Mouse (Mus musculus): Measurements from ENCODE around the gene Pef1. TPM values are rescaled to one million over a fixed set of nuclear protein-coding genes. Genes with fewer than 3 reads are reported as not detected.
A peak's percentile ranks its signal among the peaks of the same experiment; 100 is the strongest.

Gene Pef1
- polyA plus RNA-seq, 1 experiment from 2014 or later, result 70.4 TPM

DNA sequence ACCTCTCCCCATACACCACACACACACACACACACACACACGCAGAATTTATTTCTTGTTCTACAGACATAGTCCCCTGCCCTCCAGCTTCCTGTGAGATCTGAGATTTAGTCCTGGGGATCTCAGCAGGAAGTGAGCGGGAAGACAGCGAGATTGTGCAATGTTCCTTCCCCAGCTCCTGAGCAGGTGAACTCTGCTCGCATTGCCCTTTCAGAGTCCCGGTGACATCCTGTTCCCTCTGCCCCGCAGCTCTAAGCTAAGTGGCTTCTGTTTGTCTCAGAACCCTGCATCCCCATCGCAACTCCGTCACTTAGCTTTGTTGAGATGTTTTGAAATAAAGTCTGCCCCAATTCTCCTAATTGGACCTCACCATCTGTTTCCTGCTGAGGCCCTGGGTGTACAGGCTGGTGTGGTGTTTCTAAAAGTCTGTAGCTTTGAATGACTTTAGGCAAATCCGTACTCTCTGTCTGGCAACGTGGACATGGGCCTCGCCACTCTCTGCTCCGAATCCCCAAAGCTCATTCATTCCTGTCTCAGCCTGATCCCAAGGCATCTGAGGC is 54.5 kb downstream of the Pef1 start:
- Histone ChIP-seq H3K4me2 (ENCODE audit: low read length) (no peak overlapping the region), H3K36me3 (ENCODE audit: control insufficient read depth, insufficient read depth, low read length) (no peaks in the 10 kb centered on the region), H3K4me3 (ENCODE audit: low read depth, low read length) (no peak overlapping the region), H3K27ac (ENCODE audit: low read depth) (no peak overlapping the region), H3K9me3 (ENCODE audit: control insufficient read depth, low read length) (no peaks in the 10 kb centered on the region), H3K9ac (ENCODE audit: low read length) (no peak overlapping the region), H3K4me1 (replicated peaks; ENCODE audit: control insufficient read depth, insufficient read depth, low read length) (no peaks in the 10 kb centered on the region), H3K27me3 (replicated peaks; ENCODE audit: control insufficient read depth, insufficient read depth, low read length) (peaks cover 14% of the 10 kb centered on the region)
- DNase-seq (ENCODE audit: low spot score), result no peak
- 76% methylated on average over 12 of the region's 12 CpGs for WGBS
- ATAC-seq (replicated peaks; ENCODE audit: low FRiP score, low TSS enrichment, low read depth), result no peak

DNA sequence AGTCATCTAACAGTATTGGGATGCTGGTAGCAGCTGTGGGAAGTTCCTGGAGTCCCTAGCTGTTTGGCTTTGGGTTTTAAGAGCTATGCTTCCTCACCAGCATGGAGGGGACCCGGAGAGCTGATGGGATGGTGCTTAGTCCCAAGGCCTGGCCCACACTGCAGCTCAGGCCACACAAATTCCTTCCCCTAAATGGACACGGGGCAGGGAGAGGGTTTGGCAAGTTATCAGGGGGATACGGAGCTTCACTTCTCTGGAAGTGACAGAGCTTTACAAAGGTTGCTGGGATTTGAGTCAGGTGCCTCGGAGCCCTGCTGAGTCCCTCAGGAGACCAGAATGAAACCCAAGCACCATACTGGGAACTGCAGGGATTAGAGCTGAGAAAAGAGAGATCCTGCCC is 59.0 kb downstream of the Pef1 start:
- 37% methylated on average over 4 of the region's 4 CpGs for WGBS
- DNase-seq (ENCODE audit: low spot score), result no peak
- no peak for ATAC-seq (replicated peaks; ENCODE audit: low FRiP score, low TSS enrichment, low read depth)
- Histone ChIP-seq H3K4me1 (replicated peaks; ENCODE audit: control insufficient read depth, insufficient read depth, low read length) (peaks cover 15% of the 10 kb centered on the region), H3K9ac (ENCODE audit: low read length) (no peak overlapping the region), H3K27ac (ENCODE audit: low read depth) (no peak overlapping the region), H3K36me3 (ENCODE audit: control insufficient read depth, insufficient read depth, low read length) (no peaks in the 10 kb centered on the region), H3K4me3 (ENCODE audit: low read depth, low read length) (no peak overlapping the region), H3K9me3 (ENCODE audit: control insufficient read depth, low read length) (no peaks in the 10 kb centered on the region), H3K27me3 (replicated peaks; ENCODE audit: control insufficient read depth, insufficient read depth, low read length) (no peaks in the 10 kb centered on the region), H3K4me2 (ENCODE audit: low read length) (no peak overlapping the region)

DNA sequence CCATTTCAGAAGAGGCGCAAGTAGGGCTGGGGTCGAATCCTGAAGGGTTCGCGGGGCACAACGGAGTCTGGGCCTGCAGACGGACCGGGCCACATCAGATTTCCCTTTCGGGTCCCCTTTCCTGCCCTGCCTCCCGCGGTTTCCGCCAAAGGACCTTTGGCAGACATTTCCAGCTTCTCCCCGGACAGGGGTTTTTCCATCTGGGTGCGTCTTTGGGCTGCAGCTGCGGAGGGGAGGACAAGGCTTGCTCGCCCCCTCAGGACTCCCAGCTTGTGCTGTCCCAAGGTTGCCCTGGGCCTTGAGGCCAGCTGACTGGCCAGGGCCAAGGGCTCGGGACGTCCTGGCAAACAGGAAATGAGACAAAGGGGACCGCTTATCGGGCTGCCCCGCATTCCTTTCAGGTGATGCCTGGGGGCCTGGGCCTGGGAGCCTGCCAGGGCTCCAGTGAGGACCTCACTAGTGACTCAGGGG is 61.1 kb downstream of the Pef1 start:
- WGBS, result 7% methylated on average over 20 of the region's 20 CpGs
- DNase-seq (ENCODE audit: low spot score) (peak; percentile 72), ATAC-seq (replicated peaks; ENCODE audit: low FRiP score, low TSS enrichment, low read depth) (peak; percentile 34; the same call in 1 of the 2 replicates)
- H3K4me2 ChIP-seq (ENCODE audit: low read length), result peak overlapping the region; percentile 49
- H3K9me3 ChIP-seq (ENCODE audit: control insufficient read depth, low read length), result no peaks in the 10 kb centered on the region
- H3K9ac ChIP-seq (ENCODE audit: low read length), result peak overlapping the region; percentile 22
- H3K36me3 ChIP-seq (ENCODE audit: control insufficient read depth, insufficient read depth, low read length), result no peaks in the 10 kb centered on the region
- peak overlapping the region; percentile 33; the same call in 1 of the 2 replicates for H3K27ac ChIP-seq (ENCODE audit: low read depth)
- H3K4me3 ChIP-seq (ENCODE audit: low read depth, low read length), result 0 out of 2 replicates have a peak overlapping the region, but pooled peaks have one; percentile 6
- H3K4me1 ChIP-seq (replicated peaks; ENCODE audit: control insufficient read depth, insufficient read depth, low read length), result peaks cover 35% of the 10 kb centered on the region
- H3K27me3 ChIP-seq (replicated peaks; ENCODE audit: control insufficient read depth, insufficient read depth, low read length), result no peaks in the 10 kb centered on the region

DNA sequence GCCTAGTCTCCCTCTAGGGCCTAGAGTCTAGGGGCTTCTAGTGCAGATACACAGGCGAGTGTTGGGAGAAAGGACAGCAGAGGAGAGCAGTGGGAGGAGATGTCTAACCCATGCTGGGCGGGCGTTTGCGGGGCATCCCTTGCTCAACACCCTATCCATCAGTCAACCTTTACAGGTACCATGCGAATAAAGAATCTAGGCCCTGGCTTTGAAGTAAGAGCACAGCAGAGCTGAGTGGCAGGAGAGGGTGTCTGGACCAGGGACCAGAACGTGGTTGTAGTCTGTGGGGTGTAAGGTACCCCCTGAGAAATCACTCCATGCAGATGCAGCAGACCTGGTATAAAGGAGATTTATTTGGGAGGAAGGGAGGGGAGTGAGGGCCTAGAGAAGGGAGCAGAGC is 61.8 kb downstream of the Pef1 start:
- WGBS, result 76% methylated on average over 6 of the region's 6 CpGs
- peaks cover 39% of the 10 kb centered on the region for H3K4me1 ChIP-seq (replicated peaks; ENCODE audit: control insufficient read depth, insufficient read depth, low read length)
- H3K4me2 ChIP-seq (ENCODE audit: low read length), result 0 out of 2 replicates have a peak overlapping the region, but pooled peaks have one; percentile 49
- no peak overlapping the region for H3K27ac ChIP-seq (ENCODE audit: low read depth)
- H3K9me3 ChIP-seq (ENCODE audit: control insufficient read depth, low read length), result no peaks in the 10 kb centered on the region
- no peaks in the 10 kb centered on the region for H3K27me3 ChIP-seq (replicated peaks; ENCODE audit: control insufficient read depth, insufficient read depth, low read length)
- DNase-seq (ENCODE audit: low spot score) (no peak), ATAC-seq (replicated peaks; ENCODE audit: low FRiP score, low TSS enrichment, low read depth) (no peak)
- no peak overlapping the region for H3K4me3 ChIP-seq (ENCODE audit: low read depth, low read length)
- no peak overlapping the region for H3K9ac ChIP-seq (ENCODE audit: low read length)
- no peaks in the 10 kb centered on the region for H3K36me3 ChIP-seq (ENCODE audit: control insufficient read depth, insufficient read depth, low read length)

DNA sequence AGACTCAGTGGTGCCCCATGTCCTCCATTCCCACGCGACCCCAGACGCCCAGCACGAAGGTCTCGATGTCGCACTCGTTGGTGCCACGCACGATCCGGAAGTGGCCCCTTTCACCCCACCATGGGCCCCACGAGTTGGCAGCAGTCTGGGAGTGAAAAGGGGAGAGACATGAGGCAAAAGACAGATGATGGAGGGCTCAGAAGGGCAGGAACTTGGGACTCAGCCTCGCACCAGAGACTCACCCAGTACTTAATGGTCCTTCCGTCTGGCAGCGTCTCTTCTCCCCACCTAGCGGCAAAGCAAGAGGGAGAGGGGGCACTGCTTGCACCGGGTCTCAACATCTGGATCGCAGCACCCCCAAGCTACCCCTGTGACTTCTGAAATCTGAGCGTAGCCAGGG is 63.7 kb downstream of the Pef1 start:
- no peak for ATAC-seq (replicated peaks; ENCODE audit: low FRiP score, low TSS enrichment, low read depth)
- Histone ChIP-seq H3K9me3 (ENCODE audit: control insufficient read depth, low read length) (no peaks in the 10 kb centered on the region), H3K36me3 (ENCODE audit: control insufficient read depth, insufficient read depth, low read length) (no peaks in the 10 kb centered on the region)

DNA sequence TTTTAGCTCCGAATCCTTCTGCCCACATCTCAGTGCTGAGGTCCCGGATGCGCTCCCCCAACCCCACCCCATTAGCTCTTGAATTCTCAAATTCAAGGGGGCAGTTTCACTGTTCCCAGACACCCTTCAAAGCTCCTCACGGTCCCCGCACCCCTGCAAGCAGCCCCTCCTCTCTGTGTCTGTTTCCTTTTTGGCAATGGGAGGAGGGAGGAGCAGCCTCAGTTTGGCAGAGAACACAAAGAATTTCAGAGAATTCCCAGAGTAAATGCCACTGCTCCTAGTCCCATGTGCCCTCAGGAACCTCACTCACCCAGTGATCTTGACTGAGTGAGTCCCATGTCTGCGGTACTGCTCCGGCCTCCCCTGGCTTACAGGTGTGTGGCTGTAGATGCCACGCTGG is 64.2 kb downstream of the Pef1 start:
- no peak for DNase-seq (ENCODE audit: low spot score)
- Histone ChIP-seq H3K27me3 (replicated peaks; ENCODE audit: control insufficient read depth, insufficient read depth, low read length) (no peaks in the 10 kb centered on the region), H3K27ac (ENCODE audit: low read depth) (no peak overlapping the region), H3K4me2 (ENCODE audit: low read length) (no peak overlapping the region), H3K36me3 (ENCODE audit: control insufficient read depth, insufficient read depth, low read length) (no peaks in the 10 kb centered on the region), H3K4me1 (replicated peaks; ENCODE audit: control insufficient read depth, insufficient read depth, low read length) (peaks cover 44% of the 10 kb centered on the region), H3K9me3 (ENCODE audit: control insufficient read depth, low read length) (no peaks in the 10 kb centered on the region), H3K4me3 (ENCODE audit: low read depth, low read length) (no peak overlapping the region), H3K9ac (ENCODE audit: low read length) (no peak overlapping the region)
- 75% methylated on average over 8 of the region's 8 CpGs for WGBS
- ATAC-seq (replicated peaks; ENCODE audit: low FRiP score, low TSS enrichment, low read depth), result no peak

More for the DNA sequence above, 63.7 kb downstream of the Pef1 start:
- Histone ChIP-seq H3K4me2 (ENCODE audit: low read length) (no peak overlapping the region), H3K4me1 (replicated peaks; ENCODE audit: control insufficient read depth, insufficient read depth, low read length) (peaks cover 39% of the 10 kb centered on the region), H3K27me3 (replicated peaks; ENCODE audit: control insufficient read depth, insufficient read depth, low read length) (no peaks in the 10 kb centered on the region), H3K4me3 (ENCODE audit: low read depth, low read length) (no peak overlapping the region), H3K9ac (ENCODE audit: low read length) (no peak overlapping the region), H3K27ac (ENCODE audit: low read depth) (no peak overlapping the region)
- no peak for DNase-seq (ENCODE audit: low spot score)
- 79% methylated on average over 18 of the region's 18 CpGs for WGBS

DNA sequence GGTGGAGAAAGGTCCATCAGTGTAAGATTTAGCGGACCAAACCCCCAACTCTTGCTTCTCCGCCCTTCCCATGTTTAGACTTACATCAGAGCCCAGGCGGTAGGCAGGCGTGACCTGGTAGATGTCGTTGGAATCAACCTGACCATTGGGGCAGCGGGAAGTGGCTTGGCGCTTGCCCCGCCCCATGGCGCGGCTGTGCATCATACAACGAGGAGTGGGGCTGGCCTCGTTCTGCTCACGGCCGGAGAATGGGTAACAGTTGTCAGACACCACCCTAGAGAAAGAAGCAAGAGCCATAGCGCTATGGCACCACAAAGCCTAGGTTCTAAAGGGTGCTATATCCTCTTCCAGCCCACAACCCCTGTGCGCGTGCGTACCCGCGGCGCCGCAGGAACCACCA is 65.0 kb downstream of the Pef1 start:
- Histone ChIP-seq H3K9ac (ENCODE audit: low read length) (no peak overlapping the region), H3K4me3 (ENCODE audit: low read depth, low read length) (no peak overlapping the region), H3K27ac (ENCODE audit: low read depth) (peak overlapping the region; percentile 47; the same call in 1 of the 2 replicates), H3K27me3 (replicated peaks; ENCODE audit: control insufficient read depth, insufficient read depth, low read length) (no peaks in the 10 kb centered on the region), H3K36me3 (ENCODE audit: control insufficient read depth, insufficient read depth, low read length) (no peaks in the 10 kb centered on the region), H3K4me2 (ENCODE audit: low read length) (peak overlapping the region; percentile 20), H3K4me1 (replicated peaks; ENCODE audit: control insufficient read depth, insufficient read depth, low read length) (peaks cover 51% of the 10 kb centered on the region), H3K9me3 (ENCODE audit: control insufficient read depth, low read length) (no peaks in the 10 kb centered on the region)
- no peak for DNase-seq (ENCODE audit: low spot score)
- WGBS, result 62% methylated on average over 22 of the region's 22 CpGs
- no peak for ATAC-seq (replicated peaks; ENCODE audit: low FRiP score, low TSS enrichment, low read depth)

DNA sequence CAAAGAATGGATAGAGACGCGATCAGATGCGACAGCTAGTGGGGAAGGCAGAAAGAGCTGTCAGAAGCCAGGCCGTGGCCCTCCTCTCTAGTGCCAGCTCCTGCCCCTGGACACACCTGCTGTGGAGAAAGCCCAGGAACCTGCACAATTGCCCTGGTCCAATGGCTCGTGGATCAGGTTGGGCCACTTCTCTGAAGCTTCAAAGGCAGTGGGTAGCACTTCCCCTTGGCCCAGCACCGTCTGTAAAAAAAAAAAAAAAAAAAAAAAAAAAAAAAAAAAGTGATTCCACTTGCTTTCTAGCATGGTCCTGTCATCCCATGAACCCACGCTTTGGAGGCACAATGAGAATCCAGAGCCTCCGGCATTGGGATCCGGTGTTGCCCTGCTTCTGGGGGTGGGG is 65.5 kb downstream of the Pef1 start:
- DNase-seq (ENCODE audit: low spot score) (no peak), ATAC-seq (replicated peaks; ENCODE audit: low FRiP score, low TSS enrichment, low read depth) (0 out of 2 replicates have a peak, but pooled peaks have one; percentile 2)
- peak overlapping the region; percentile 47; the same call in 1 of the 2 replicates for H3K27ac ChIP-seq (ENCODE audit: low read depth)
- H3K4me3 ChIP-seq (ENCODE audit: low read depth, low read length), result no peak overlapping the region
- no peaks in the 10 kb centered on the region for H3K27me3 ChIP-seq (replicated peaks; ENCODE audit: control insufficient read depth, insufficient read depth, low read length)
- 44% methylated on average over 9 of the region's 9 CpGs for WGBS
- H3K36me3 ChIP-seq (ENCODE audit: control insufficient read depth, insufficient read depth, low read length), result no peaks in the 10 kb centered on the region
- H3K9me3 ChIP-seq (ENCODE audit: control insufficient read depth, low read length), result no peaks in the 10 kb centered on the region
- H3K4me2 ChIP-seq (ENCODE audit: low read length), result peak overlapping the region; percentile 23
- H3K4me1 ChIP-seq (replicated peaks; ENCODE audit: control insufficient read depth, insufficient read depth, low read length), result peaks cover 53% of the 10 kb centered on the region
- H3K9ac ChIP-seq (ENCODE audit: low read length), result no peak overlapping the region

Data from intestine, embryonic 14.5 days (tissue).